In genomic region chr12:103103601-103104000, GRCm38 (mm10) we compare ENCODE assay signal across 10 mouse cellular contexts.
A peak's percentile ranks its signal among the peaks of the same experiment; 100 is the strongest.
DNase-seq lines count a peak whose midpoint lies in the region; ATAC-seq and TF ChIP-seq lines count a peak whose summit lies in the region.
"Had no signal": no experiment of that assay in that cellular context is flagged by ENCODE, and none has a peak within 500 bp of the region (broad histone marks: within the 10 kb centered on the region; RNA-seq: fewer than 3 reads in every experiment).

No protein-coding gene starts in this region.

- no peak overlapping the region for H3K27ac ChIP-seq in midbrain, embryonic 11.5 days (ENCODE audit: low read depth, low read length)
- H3K27ac ChIP-seq in midbrain, postnatal 0 days (ENCODE audit: low read depth, low read length) = no peak overlapping the region
- no peak overlapping the region for H3K27ac ChIP-seq in embryonic facial prominence, embryonic 12.5 days
- no peak overlapping the region for H3K27ac ChIP-seq in stomach, embryonic 14.5 days (ENCODE audit: low read length)
- H3K27ac ChIP-seq: macrophage had no signal

- no peak overlapping the region for H3K4me2 ChIP-seq in midbrain, embryonic 11.5 days
- no peak overlapping the region for H3K4me2 ChIP-seq in midbrain, postnatal 0 days (ENCODE audit: low read depth, low read length, poor library complexity, severe bottlenecking)
- H3K4me2 ChIP-seq in embryonic facial prominence, embryonic 12.5 days (replicated peaks) = peak overlapping the region; percentile 14; the same call in 1 of the 2 replicates
- H3K4me2 ChIP-seq in stomach, embryonic 14.5 days (replicated peaks; ENCODE audit: low read depth, low read length) = 0 out of 2 replicates have a peak overlapping the region, but pooled peaks have one; percentile 14

- no peak for ATAC-seq in midbrain, embryonic 11.5 days (ENCODE audit: low FRiP score)
- ATAC-seq in midbrain, postnatal 0 days (ENCODE audit: low FRiP score) = no peak
- ATAC-seq in embryonic facial prominence, embryonic 12.5 days (ENCODE audit: insufficient number of reproducible peaks, insufficient read depth, low FRiP score, low TSS enrichment) = no peak
- ATAC-seq in stomach, embryonic 14.5 days (ENCODE audit: insufficient number of reproducible peaks, insufficient read depth, low FRiP score, low read depth) = no peak

- H3K4me3 ChIP-seq in midbrain, embryonic 11.5 days (ENCODE audit: low read depth, low read length) = no peak overlapping the region
- no peak overlapping the region for H3K4me3 ChIP-seq in midbrain, postnatal 0 days (ENCODE audit: low read depth, low read length)
- no peak overlapping the region for H3K4me3 ChIP-seq in embryonic facial prominence, embryonic 12.5 days
- no peak overlapping the region for H3K4me3 ChIP-seq in stomach, embryonic 14.5 days (ENCODE audit: low read depth, low read length)

- 16% methylated on average over 5 of the region's 5 CpGs for WGBS in midbrain, embryonic 11.5 days
- 22% methylated on average over 5 of the region's 5 CpGs for WGBS in midbrain, postnatal 0 days
- WGBS in embryonic facial prominence, embryonic 12.5 days = 15% methylated on average over 5 of the region's 5 CpGs
- WGBS in stomach, embryonic 14.5 days = 11% methylated on average over 5 of the region's 5 CpGs

- H3K9ac ChIP-seq in midbrain, embryonic 11.5 days (ENCODE audit: low read length) = no peak overlapping the region
- H3K9ac ChIP-seq in midbrain, postnatal 0 days (replicated peaks; ENCODE audit: low read length, poor library complexity, severe bottlenecking) = no peak overlapping the region
- no peak overlapping the region for H3K9ac ChIP-seq in embryonic facial prominence, embryonic 12.5 days
- no peak overlapping the region for H3K9ac ChIP-seq in stomach, embryonic 14.5 days (replicated peaks; ENCODE audit: low read depth, low read length)

- H3K9me3 ChIP-seq in midbrain, embryonic 11.5 days (ENCODE audit: control insufficient read depth, low read length) = no peaks in the 10 kb centered on the region
- no peaks in the 10 kb centered on the region for H3K9me3 ChIP-seq in midbrain, postnatal 0 days (ENCODE audit: low read length)
- H3K9me3 ChIP-seq in embryonic facial prominence, embryonic 12.5 days = no peaks in the 10 kb centered on the region
- no peaks in the 10 kb centered on the region for H3K9me3 ChIP-seq in stomach, embryonic 14.5 days (ENCODE audit: control insufficient read depth, low read depth, low read length)

- DNase-seq in heart, adult 11 months = peak; percentile 81
- no peak for DNase-seq in heart, adult 8-10 months (ENCODE audit: low spot score)
- DNase-seq in midbrain, embryonic 11.5 days (ENCODE audit: low spot score, missing footprints) = peak; percentile 87
- DNase-seq in midbrain, postnatal 0 days (ENCODE audit: low spot score) = no peak
- DNase-seq in left cerebral cortex, adult 18-20 months (ENCODE audit: low spot score in 2 of 2) = no peak
- no peak for DNase-seq in retina, postnatal 1 day
- DNase-seq: cerebellum, adult 2 months had no signal

- H3K27me3 ChIP-seq in midbrain, embryonic 11.5 days (ENCODE audit: control insufficient read depth, insufficient read depth, low read length) = no peaks in the 10 kb centered on the region
- H3K27me3 ChIP-seq in midbrain, postnatal 0 days (ENCODE audit: insufficient read depth, low read length) = no peaks in the 10 kb centered on the region
- no peaks in the 10 kb centered on the region for H3K27me3 ChIP-seq in embryonic facial prominence, embryonic 12.5 days
- no peaks in the 10 kb centered on the region for H3K27me3 ChIP-seq in stomach, embryonic 14.5 days (ENCODE audit: control insufficient read depth, insufficient read depth, low read length)

- H3K4me1 ChIP-seq in midbrain, embryonic 11.5 days (ENCODE audit: control insufficient read depth, insufficient read depth, low read length) = no peaks in the 10 kb centered on the region
- no peaks in the 10 kb centered on the region for H3K4me1 ChIP-seq in midbrain, postnatal 0 days (ENCODE audit: insufficient read depth, low read length)
- H3K4me1 ChIP-seq in embryonic facial prominence, embryonic 12.5 days = no peaks in the 10 kb centered on the region
- no peaks in the 10 kb centered on the region for H3K4me1 ChIP-seq in stomach, embryonic 14.5 days (ENCODE audit: control insufficient read depth, insufficient read depth, low read length)

- TF ChIP-seq CTCF in midbrain, postnatal 0 days (IDR thresholded peaks at IDR 0.05) = no peak

- H3K36me3 ChIP-seq in midbrain, embryonic 11.5 days (ENCODE audit: control insufficient read depth, insufficient read depth, low read length) = no peaks in the 10 kb centered on the region
- H3K36me3 ChIP-seq in midbrain, postnatal 0 days (ENCODE audit: insufficient read depth, low read length) = peaks cover 33% of the 10 kb centered on the region
- H3K36me3 ChIP-seq in embryonic facial prominence, embryonic 12.5 days = no peaks in the 10 kb centered on the region
- H3K36me3 ChIP-seq in stomach, embryonic 14.5 days (ENCODE audit: control insufficient read depth, insufficient read depth, low read length) = no peaks in the 10 kb centered on the region

Comparison
In these comparisons a context has a peak if more than half of its experiments do, and no peak if none do; other contexts are left out.
1. DNase-seq: peak in heart, adult 11 months (single experiment) and midbrain, embryonic 11.5 days (single experiment); none in heart, adult 8-10 months (single experiment), midbrain, postnatal 0 days (single experiment), left cerebral cortex, adult 18-20 months (0 of 2) and retina, postnatal 1 day (single experiment).
2. H3K4me2 ChIP-seq: peak in embryonic facial prominence, embryonic 12.5 days (single experiment) and stomach, embryonic 14.5 days (single experiment); none in midbrain, embryonic 11.5 days (single experiment) and midbrain, postnatal 0 days (single experiment).